Mouse (Mus musculus) E14TG2a.4 (cell line): ENCODE measurements around the gene Gadd45b.

Experiments
- H3K27me3 ChIP-seq: 2 replicates; pipeline ENCODE4 v1.6.1; 2014; ENCODE audit warnings: low read length, control low read depth; ENCODE audit not compliant: insufficient read depth
- H3K36me3 ChIP-seq: 2 replicates; pipeline ENCODE4 v1.6.1; 2014; ENCODE audit warnings: low read length, control low read depth; ENCODE audit not compliant: insufficient read depth
- H3K4me1 ChIP-seq: replicated peaks from 2 replicates; pipeline ENCODE4 v1.6.1; 2014; ENCODE audit warnings: low read depth, low read length, control low read depth
- H3K4me3 ChIP-seq: replicated peaks from 2 replicates; pipeline ENCODE4 v1.5.1; 2014; ENCODE audit warnings: mild to moderate bottlenecking, low read length
- H3K9me3 ChIP-seq: 2 replicates; pipeline ENCODE4 v1.6.1; 2014; ENCODE audit warnings: low read length, control low read depth
- CTCF ChIP-seq: conservative IDR thresholded peaks from 2 replicates; pipeline ENCODE4 v1.5.1; 2014; ENCODE audit warnings: low read length
- NANOG ChIP-seq: IDR thresholded peaks from 2 replicates; pipeline ENCODE4 v1.6.1; 2014; ENCODE audit warnings: borderline replicate concordance, low read length, mixed read lengths
- POU5F1 ChIP-seq: IDR thresholded peaks from 2 replicates; pipeline ENCODE4 v1.6.1; 2014; ENCODE audit warnings: low read length, borderline replicate concordance

Gene Gadd45b

DNA sequence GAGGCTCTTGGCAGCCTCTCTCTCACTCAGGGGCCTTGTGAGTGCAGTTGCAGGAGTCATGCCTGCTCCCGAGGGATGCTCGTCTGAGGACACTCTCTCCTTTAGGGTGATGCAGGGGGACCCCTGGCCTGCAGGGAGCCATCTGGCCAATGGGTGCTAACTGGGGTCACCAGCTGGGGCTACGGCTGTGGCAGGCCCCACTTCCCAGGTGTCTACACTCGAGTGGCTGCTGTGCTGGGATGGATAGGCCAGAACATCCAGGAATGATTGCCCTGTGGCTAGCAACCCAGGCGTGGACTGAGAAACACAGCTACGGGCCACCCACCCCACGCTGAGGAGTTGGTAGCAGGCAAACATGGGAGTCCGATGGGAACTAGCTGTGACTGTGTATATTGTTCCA is 30.8 kb upstream of the Gadd45b start:
- H3K4me3 ChIP-seq: peak overlapping the region; percentile 98
- TF ChIP-seq CTCF (no peak), POU5F1 (no peak)
- H3K27me3 ChIP-seq: no peaks in the 10 kb centered on the region; the same call in 1 of the 2 replicates
- H3K36me3 ChIP-seq: peaks cover 52% of the 10 kb centered on the region
- H3K9me3 ChIP-seq: no peaks in the 10 kb centered on the region
- H3K4me1 ChIP-seq: peaks cover 71% of the 10 kb centered on the region

DNA sequence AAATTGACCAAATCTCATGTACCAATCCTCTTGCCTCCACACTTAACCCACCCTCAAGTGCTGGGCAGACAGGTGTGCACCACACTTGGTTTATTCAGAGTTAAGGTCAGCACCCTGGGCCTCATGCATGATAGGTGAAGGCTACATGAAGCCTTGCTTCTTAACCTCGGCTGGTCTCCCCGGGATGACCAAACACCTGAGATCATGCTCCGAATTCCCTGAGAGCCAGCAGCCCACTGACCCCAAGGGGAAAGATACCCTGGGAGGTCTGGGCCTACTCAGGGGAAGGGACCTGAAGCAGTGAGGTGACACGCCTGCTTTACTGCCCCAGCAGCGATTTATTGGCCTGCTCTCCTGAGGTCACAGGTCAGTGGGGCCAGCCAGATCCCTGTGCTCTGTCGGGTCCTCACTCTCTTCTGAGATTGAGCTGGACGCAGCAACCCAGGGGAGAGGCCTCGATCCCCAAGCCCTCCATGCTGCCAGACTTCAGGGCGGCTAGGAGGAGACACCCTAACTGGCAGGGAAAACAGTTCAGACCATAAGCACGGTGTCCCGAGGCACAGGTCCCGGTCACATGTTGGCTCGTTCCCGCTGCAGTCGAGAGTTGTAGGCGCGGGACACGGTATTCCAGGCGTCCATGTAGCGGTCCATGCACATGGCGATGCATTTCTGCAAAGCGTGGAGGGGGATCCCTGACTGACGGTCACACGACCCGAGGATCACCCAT is 30.1 kb upstream of the Gadd45b start:
- Histone ChIP-seq H3K27me3 (no peaks in the 10 kb centered on the region; the same call in 1 of the 2 replicates), H3K36me3 (peaks cover 59% of the 10 kb centered on the region), H3K4me3 (peak overlapping the region; percentile 98), H3K4me1 (peaks cover 78% of the 10 kb centered on the region), H3K9me3 (no peaks in the 10 kb centered on the region)
- TF ChIP-seq NANOG (no peak), POU5F1 (no peak), CTCF (no peak)

DNA sequence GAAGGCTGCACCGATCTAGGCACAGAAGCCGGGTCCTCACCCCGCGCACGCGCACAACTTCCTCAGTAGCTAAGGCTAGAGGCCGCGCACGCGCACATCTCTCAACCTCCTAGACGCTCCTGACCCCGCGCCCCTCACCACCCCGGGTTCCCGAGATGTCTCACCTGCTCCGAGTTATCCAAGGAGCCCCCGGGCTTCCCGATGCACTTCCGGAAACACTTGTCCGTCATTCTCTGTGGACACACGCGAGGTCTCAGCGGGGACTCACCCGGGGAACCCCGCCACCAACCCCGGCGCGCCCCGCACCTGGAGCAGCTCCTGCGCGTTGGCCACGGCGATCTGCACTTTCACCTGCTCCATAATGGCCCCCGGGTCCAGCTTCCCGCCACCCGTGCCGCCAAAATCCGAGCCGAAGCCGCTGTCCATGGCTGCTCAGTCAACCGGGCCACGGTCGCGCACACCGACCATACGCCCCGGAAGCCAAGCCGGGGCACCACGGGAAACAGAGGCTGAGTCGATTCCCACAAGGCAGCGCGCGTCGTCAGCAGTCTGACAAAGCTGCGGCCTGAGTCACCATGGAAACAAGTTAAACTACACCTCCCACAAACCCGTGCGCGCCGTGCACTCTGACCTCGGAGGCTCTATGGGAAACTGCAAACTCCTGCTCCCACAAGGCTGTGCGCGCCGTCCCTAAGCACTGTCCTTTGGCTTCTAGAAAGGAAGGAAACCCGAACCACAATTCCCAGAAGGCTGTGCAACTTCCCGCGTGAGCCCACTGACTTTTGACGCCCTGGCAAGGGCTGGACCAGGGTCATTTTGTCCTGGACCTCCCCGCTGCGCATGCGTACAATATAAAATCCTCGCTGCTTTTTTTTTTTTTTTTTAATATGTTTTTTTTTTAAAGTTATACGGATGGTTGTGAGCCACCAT is 29.3 kb upstream of the Gadd45b start, which contains the start of gene Timm13:
Timm13 (minus strand) TSS at position 652 of the 930 bp plus-strand sequence.
- no peak for TF ChIP-seq POU5F1
- H3K4me1 ChIP-seq: peaks cover 79% of the 10 kb centered on the region
- H3K4me3 ChIP-seq: peak within 1 kb of the TSS; percentile 98
- peaks cover 67% of the 10 kb centered on the region for H3K36me3 ChIP-seq
- H3K27me3 ChIP-seq: no peaks in the 10 kb centered on the region
- no peaks in the 10 kb centered on the region for H3K9me3 ChIP-seq

DNA sequence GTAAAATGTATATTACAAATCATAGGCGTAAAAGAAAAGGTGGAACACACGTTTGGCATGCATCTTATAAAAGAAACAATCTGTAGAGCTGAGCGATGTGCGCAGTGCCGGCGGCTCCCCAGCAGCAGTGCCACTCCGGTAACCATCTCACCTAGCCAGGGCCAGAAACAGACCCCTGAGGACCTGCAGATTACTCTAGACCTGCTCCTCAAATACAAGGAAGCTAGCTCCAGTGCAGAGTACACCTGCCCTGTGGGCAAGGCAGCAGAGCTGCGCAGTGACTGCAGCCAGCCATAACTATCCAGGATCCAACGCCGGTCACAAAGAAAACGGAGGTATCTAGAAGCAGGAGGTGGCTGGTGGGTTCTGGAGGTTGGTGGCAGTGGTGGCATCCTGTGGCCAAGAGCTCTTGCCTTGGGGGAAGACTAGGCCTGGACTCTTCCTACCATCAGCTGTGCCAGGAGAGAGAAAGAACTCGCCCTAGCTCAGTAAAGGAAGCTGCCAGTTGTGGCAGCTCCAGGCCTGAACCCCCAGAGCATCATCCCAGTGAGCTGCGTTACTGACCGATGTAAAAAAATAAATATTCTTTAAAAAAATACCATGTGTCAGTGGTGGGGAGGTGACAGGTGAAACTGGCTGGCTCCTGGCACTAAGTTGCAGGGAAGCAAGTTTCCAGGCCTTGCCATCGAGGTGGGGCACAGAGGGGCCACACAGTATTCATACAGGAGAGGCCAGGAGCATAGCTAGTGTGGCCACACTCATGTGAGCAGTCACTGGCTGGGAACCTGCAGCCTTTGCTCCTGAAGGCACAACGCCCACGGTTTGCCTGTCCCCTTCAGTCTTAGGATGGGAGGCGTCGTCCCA is 28.2 kb upstream of the Gadd45b start:
- H3K27me3 ChIP-seq: no peaks in the 10 kb centered on the region
- H3K4me1 ChIP-seq: peaks cover 78% of the 10 kb centered on the region
- peaks cover 77% of the 10 kb centered on the region for H3K36me3 ChIP-seq
- H3K9me3 ChIP-seq: no peaks in the 10 kb centered on the region
- no peak overlapping the region for H3K4me3 ChIP-seq
- no peak for TF ChIP-seq POU5F1
- no peak for TF ChIP-seq CTCF
- no peak for TF ChIP-seq NANOG

DNA sequence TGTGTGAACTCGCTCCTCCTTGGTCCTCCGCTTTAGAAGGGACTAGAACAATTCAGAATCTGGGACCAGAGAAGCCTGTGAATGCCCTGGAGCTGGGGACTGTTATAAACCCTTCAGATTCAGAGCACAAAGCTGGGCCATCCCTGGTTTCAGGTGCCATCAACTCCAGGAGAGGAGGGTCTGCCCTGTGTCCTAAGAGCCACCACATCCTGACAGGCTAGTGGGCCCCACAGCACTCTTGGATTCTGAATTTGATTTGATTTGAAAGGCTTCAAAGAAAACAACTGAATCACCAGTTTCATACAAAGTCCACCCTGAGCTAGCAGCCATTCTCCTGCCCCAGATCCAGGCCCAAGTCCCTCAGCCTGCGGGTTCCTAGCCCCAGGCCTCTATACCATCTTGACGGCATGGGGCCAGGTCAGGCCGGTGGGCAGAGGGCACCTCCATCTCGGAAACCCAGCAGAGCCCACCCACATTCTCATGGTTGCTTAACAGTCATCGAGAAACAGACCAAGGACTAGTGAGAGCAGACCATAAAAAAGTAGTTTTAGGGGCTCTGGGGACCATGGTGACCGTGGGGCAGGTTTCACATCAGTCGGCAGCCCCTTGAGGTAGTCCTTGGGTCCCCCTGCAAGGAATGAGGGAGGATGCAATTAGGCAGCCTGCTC is 27.5 kb upstream of the Gadd45b start:
- TF ChIP-seq POU5F1 (no peak), CTCF (no peak), NANOG (no peak)
- no peak overlapping the region for H3K4me3 ChIP-seq
- peaks cover 81% of the 10 kb centered on the region for H3K36me3 ChIP-seq
- H3K27me3 ChIP-seq: no peaks in the 10 kb centered on the region
- peaks cover 75% of the 10 kb centered on the region for H3K4me1 ChIP-seq
- H3K9me3 ChIP-seq: no peaks in the 10 kb centered on the region

DNA sequence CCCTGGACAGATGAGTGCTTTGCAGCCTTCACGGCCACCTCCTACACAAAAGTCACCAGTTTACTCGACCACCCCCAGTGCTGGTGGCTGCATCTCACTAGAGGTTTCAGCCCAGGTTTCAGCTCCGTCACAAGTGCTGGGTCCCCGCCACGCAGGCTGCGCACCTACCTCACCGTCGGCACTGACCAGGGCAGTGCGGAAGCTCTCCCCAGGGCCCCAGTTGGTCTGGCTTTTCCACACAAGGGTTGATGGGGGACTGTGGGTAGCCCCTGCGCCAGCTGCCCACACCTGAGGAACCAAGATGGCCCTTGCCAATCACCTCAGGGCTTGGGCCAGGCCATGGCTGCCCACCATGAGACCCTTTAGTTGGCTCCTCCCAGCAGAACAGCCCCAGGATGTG is 26.6 kb upstream of the Gadd45b start:
- TF ChIP-seq POU5F1 (no peak), CTCF (no peak), NANOG (no peak)
- no peaks in the 10 kb centered on the region for H3K9me3 ChIP-seq
- no peak overlapping the region for H3K4me3 ChIP-seq
- peaks cover 76% of the 10 kb centered on the region for H3K4me1 ChIP-seq
- no peaks in the 10 kb centered on the region for H3K27me3 ChIP-seq
- H3K36me3 ChIP-seq: peaks cover 86% of the 10 kb centered on the region

DNA sequence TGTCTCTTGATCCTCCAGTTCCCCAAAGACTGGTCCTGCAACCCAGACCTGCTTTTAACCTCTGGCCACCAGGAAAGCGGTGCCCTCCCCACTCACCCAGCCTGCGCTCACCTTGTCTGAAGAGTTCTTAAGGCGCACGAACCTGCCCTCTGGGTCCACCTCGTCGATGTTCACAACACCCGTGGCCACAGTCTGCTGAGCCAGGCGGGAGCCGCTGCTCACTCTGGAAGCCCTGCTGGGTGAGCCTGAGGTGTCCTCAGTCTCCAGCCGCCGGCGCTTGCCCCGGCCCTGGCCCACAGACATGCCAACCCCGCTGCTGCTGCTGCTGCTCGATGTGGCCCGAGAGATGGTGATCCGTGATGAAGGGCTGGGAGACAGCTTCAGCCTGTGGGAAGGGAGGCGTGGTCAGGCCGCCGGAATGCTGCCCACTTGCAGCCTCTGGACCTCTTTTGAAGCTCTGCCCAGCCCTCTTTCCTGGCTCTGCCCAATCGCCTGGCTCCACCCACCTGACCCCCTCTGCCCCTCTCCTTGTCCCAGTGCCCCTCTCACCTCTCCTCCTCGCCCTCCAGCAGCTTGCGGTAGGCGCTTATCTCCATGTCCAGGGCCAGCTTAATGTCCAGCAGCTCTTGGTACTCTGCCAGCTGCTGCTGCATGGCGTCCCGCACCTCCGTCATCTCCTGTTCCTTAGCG is 25.7 kb upstream of the Gadd45b start:
- Histone ChIP-seq H3K4me3 (peak overlapping the region; percentile 54), H3K9me3 (no peaks in the 10 kb centered on the region), H3K36me3 (peaks cover 86% of the 10 kb centered on the region), H3K27me3 (no peaks in the 10 kb centered on the region), H3K4me1 (peaks cover 76% of the 10 kb centered on the region)
- no peak for TF ChIP-seq POU5F1
- TF ChIP-seq NANOG: no peak
- no peak for TF ChIP-seq CTCF
